Mouse (Mus musculus) embryonic facial prominence, embryonic 14.5 days (tissue): ENCODE measurements at regions not wholly inside any gene's neighbourhood (a gene's known extent, or its start where the extent isn't known, plus 50 kb on each side); places are given as distances from the start of the nearest gene placed in this dataset.
"Not testable (repeated sequence)": the region's sequence is repeated elsewhere in the genome, so short reads cannot be mapped to it uniquely, and the experiment has no call there.

ENCODE experiments used
- ATAC-seq: fragments of 200-750 bp; cut with Nextera tagmentation; 2 replicates; pipeline ENCODE4 v1.8.0; 2017; ENCODE audit warnings: low read depth, moderate number of reproducible peaks, moderate TSS enrichment
- DNase-seq: peaks from one replicate; pipeline ENCODE4 v3.0.0-alpha.2; 2015; ENCODE audit warnings: low spot score
- H3K27ac ChIP-seq: fragments of 300-500 bp; sonication (generic); replicated peaks from 2 replicates; pipeline ENCODE4 v1.5.1; 2014; ENCODE audit warnings: low read depth, mild to moderate bottlenecking, low read length, moderate library complexity
- H3K27me3 ChIP-seq: fragments of 300-500 bp; sonication (generic); replicated peaks from 2 replicates; pipeline ENCODE4 v1.6.1; 2014; ENCODE audit warnings: low read length; ENCODE audit not compliant: control insufficient read depth, insufficient read depth
- H3K36me3 ChIP-seq: fragments of 300-500 bp; sonication (generic); 2 replicates; pipeline ENCODE4 v1.6.1; 2014; ENCODE audit warnings: low read length, mixed read lengths; ENCODE audit not compliant: control insufficient read depth, insufficient read depth
- H3K4me1 ChIP-seq: fragments of 300-500 bp; sonication (generic); 2 replicates; pipeline ENCODE4 v1.6.1; 2014; ENCODE audit warnings: antibody characterized with exemption, low read length; ENCODE audit not compliant: control insufficient read depth, insufficient read depth
- H3K4me2 ChIP-seq: fragments of 300-500 bp; sonication (generic); 2 replicates; pipeline ENCODE4 v1.6.1; 2014; ENCODE audit warnings: low read depth, mild to moderate bottlenecking, low read length, moderate library complexity, mixed read lengths
- H3K4me3 ChIP-seq: fragments of 300-500 bp; sonication (generic); 2 replicates; pipeline ENCODE4 v1.5.1; 2014; ENCODE audit warnings: low read depth, mild to moderate bottlenecking, low read length
- H3K9ac ChIP-seq: fragments of 300-500 bp; sonication (generic); 2 replicates; pipeline ENCODE4 v1.6.1; 2014; ENCODE audit warnings: low read depth, mild to moderate bottlenecking, low read length, moderate library complexity, mixed read lengths
- H3K9me3 ChIP-seq: fragments of 300-500 bp; sonication (generic); 2 replicates; pipeline ENCODE4 v1.6.1; 2016; ENCODE audit warnings: low read length; ENCODE audit not compliant: control insufficient read depth
- WGBS: fragments of 180-500 bp; shearing (Covaris S2); extraction: QIAGEN DNeasy Blood & Tissue Kit; methylation state at CpG from one replicate; pipeline ENCODE4 v1.1.7; 2014; 5-methylcytosine and 5-hydroxymethylcytosine counted together

DNA sequence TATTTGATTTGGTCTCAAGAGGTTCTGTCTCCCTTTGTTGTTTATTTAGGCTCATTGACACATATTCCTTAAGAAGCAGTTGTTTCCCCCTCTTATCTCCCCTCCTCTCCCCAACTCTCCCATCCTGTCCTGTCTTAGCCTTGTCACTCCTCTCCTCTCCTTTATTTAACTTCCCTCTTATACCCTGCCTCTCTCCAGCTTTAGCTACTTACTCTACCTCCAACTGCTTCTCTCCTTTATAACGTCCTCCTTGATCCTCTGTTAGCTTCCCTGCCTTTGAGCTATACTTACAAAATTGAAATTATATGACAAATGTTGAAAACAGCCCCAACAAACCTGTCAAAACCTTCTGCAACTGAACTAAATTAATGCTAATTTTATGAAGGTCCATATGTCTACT, 841.7 kb upstream of the G6pd2 start:
- WGBS: 41% methylated on average over 1 of the region's 1 CpGs
- ATAC-seq: no peak
- Histone ChIP-seq H3K4me1 (no peaks in the 10 kb centered on the region), H3K4me2 (no peak overlapping the region), H3K27me3 (no peaks in the 10 kb centered on the region), H3K36me3 (no peaks in the 10 kb centered on the region), H3K27ac (no peak overlapping the region), H3K4me3 (no peak overlapping the region), H3K9ac (no peak overlapping the region), H3K9me3 (no peaks in the 10 kb centered on the region)
- no peak for DNase-seq

DNA sequence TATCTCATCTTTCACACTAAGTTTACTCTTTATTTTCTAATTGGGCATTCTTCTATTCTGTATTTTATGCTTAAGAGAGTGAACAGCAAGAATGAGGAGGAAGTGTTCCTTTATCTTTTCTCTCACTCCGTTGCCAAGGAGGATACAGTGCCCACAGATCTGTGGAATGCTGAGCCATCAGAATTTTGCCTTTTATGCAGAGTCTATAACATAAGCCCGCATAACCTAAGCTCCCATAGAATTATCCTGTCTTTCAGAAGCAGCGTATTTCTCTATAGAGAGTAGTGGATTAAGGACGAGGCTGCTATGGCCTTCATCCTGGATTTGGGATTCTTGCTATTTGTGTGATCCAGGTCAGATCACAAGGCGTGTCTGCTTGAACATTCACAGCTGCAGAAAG, 839.1 kb upstream of the G6pd2 start:
- Histone ChIP-seq H3K36me3 (no peaks in the 10 kb centered on the region), H3K27me3 (no peaks in the 10 kb centered on the region), H3K9ac (no peak overlapping the region), H3K27ac (no peak overlapping the region), H3K4me3 (no peak overlapping the region), H3K9me3 (no peaks in the 10 kb centered on the region), H3K4me2 (no peak overlapping the region), H3K4me1 (no peaks in the 10 kb centered on the region)
- ATAC-seq (no peak), DNase-seq (peak; percentile 17)
- WGBS: 67% methylated on average over 5 of the region's 5 CpGs

DNA sequence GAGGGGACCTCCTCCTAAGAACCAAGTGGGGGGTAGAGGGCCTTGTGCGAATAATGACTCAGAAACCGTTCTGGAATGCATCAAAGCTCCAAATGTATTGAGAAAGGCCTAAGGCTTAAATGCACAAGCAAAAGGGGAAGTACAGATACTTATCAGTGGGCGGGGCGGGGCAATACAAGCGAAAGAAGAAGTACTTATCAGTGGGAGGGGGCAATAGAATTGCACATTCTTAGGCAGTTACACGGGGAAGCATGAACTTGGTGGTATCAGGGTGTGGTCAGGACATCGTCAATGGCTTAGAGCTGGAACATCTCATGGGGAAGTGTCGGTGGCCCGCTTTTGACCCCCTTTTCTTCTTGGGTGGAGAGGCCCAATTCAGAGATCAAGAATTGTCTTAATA, 829.9 kb upstream of the G6pd2 start:
- ATAC-seq (no peak), DNase-seq (no peak)
- WGBS: 85% methylated on average over 9 of the region's 9 CpGs
- no peaks in the 10 kb centered on the region for H3K27me3 ChIP-seq
- H3K4me2 ChIP-seq: no peak overlapping the region
- no peak overlapping the region for H3K4me3 ChIP-seq
- no peaks in the 10 kb centered on the region for H3K4me1 ChIP-seq
- H3K9me3 ChIP-seq: no peaks in the 10 kb centered on the region
- H3K27ac ChIP-seq: no peak overlapping the region
- no peaks in the 10 kb centered on the region for H3K36me3 ChIP-seq
- no peak overlapping the region for H3K9ac ChIP-seq

DNA sequence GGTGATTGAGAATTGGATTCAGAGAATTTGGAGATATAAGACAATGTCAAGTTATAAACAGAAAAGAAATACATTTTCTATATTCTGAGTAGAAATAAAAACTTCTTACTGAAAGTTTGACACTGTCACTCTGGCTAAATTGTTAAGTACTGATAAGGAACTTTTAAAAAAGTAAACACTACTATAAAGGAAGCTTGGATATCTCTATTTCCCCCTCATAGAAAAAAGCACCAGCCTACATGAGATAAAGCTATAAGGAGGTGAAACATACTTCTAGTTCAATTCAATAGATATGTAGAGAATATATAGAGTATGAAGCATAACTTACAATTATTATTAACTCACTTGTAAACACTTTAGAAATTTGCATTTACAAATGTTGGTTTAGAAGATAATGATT, 820.3 kb upstream of the G6pd2 start:
- DNase-seq (no peak), ATAC-seq (no peak)
- Histone ChIP-seq H3K4me2 (no peak overlapping the region), H3K4me1 (no peaks in the 10 kb centered on the region), H3K27ac (no peak overlapping the region), H3K27me3 (no peaks in the 10 kb centered on the region), H3K9me3 (no peaks in the 10 kb centered on the region), H3K36me3 (no peaks in the 10 kb centered on the region), H3K4me3 (no peak overlapping the region), H3K9ac (no peak overlapping the region)

DNA sequence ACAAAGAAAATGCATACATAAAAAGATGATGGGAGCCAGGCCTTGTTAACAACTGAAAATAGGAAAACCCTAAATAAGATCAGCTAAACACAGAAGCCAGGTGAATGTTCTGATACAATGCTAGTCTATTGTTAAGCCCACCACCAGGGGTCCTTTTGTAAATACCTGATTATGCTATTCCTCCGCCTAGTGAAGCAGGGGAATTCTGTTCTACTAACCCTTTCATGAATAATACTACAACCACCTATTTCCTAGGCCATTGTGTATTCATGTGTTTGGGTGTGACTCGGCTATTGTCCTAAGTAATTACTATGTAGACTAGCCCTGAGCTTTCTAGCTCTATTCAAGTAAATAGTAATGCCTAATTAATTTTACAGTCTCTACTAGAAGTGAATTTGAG, 819.3 kb upstream of the G6pd2 start:
- not testable (repeated sequence) for DNase-seq, H3K36me3 ChIP-seq, H3K27ac ChIP-seq, H3K4me1 ChIP-seq, H3K27me3 ChIP-seq, ATAC-seq, H3K4me3 ChIP-seq, H3K9me3 ChIP-seq, H3K4me2 ChIP-seq, H3K9ac ChIP-seq
- WGBS: 80% methylated on average over 2 of the region's 2 CpGs

DNA sequence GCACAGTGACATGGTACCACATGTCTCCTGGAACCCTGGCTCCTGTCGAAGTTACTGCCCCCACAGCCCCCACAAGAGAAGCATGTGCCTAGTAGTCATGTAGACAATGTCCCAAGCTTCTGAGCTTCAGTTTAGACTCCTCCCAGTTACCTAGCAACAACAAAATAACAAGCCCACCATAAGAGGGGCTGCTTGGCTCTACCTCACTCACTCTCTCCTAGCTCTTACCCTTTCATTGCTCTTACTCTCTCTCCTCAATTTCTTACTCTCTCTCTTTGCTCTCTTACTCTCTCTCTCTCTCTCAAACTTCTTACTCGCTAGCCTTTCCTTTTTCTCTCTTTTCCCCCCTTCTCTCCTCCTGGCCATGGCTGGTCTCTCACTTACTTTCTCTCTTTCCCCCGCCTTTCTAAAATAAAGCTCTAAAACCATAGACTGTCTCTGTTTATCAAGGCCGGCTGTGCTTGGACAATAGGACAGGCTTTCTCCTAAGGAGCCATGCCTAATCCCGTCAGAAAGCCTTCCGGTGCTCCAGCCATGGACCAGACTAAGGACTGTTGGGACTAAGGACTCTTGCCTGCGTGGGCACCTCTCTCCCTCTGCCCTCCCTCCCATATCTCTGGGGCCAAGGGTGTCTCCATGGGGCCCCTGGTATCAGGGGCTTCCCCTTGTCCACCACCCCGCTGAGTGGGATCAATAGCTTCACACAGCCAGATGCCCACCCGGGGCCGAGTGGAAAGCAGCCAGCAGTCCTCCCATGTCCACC, 813.7 kb upstream of the G6pd2 start:
- 56% methylated on average over 9 of the region's 10 CpGs for WGBS
- Histone ChIP-seq H3K27ac (no peak overlapping the region), H3K9ac (no peak overlapping the region), H3K36me3 (no peaks in the 10 kb centered on the region), H3K9me3 (no peaks in the 10 kb centered on the region), H3K4me1 (no peaks in the 10 kb centered on the region), H3K4me3 (no peak overlapping the region), H3K27me3 (no peaks in the 10 kb centered on the region), H3K4me2 (no peak overlapping the region)
- DNase-seq (no peak), ATAC-seq (no peak)

DNA sequence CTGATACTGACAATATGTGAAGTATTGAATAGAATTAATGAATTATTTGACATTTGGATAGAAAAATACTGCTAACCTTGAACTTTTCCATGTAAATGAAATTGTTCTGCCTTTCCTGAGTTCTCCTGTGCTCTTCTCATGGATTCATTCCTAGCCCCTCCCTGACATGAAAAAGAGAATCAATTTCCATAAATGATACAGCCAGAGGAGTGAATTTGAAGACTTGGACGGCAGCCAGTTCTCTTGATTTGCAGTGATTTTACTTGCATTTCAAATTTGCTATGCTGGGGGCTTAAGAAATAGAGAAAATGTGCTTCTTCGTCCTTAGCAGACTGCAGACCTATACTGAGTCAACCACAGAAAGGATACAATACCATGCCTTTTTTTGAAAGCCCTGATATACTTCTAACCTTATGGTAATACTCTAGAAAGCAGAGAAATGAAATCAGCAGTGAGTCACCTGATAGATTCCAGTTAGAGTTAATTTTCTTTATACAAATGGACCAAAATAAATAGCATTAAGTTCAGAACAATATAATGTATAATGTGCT, 773.0 kb upstream of the G6pd2 start:
- Histone ChIP-seq H3K27me3 (no peaks in the 10 kb centered on the region), H3K27ac (no peak overlapping the region), H3K4me2 (no peak overlapping the region), H3K4me3 (no peak overlapping the region), H3K4me1 (no peaks in the 10 kb centered on the region), H3K36me3 (no peaks in the 10 kb centered on the region), H3K9ac (no peak overlapping the region), H3K9me3 (no peaks in the 10 kb centered on the region)
- ATAC-seq (no peak), DNase-seq (peak; percentile 78)
- WGBS: 34% methylated on average over 2 of the region's 2 CpGs
